Mouse (Mus musculus): ENCODE measurements around the gene Tex45. TPM values are rescaled to one million over a fixed set of nuclear protein-coding genes. Genes with fewer than 3 reads are reported as not detected.

Tex45 gene
- total RNA-seq, 2 experiments from 2014 or later, result 0.23 to 0.30 TPM

GRCm38 (mm10) chr8:3483546-3483945, 12.9 kb downstream of the Tex45 start:
- no peak for DNase-seq (ENCODE audit: extremely low spot score in 1 of 2, low spot score in 1 of 2)

DNA sequence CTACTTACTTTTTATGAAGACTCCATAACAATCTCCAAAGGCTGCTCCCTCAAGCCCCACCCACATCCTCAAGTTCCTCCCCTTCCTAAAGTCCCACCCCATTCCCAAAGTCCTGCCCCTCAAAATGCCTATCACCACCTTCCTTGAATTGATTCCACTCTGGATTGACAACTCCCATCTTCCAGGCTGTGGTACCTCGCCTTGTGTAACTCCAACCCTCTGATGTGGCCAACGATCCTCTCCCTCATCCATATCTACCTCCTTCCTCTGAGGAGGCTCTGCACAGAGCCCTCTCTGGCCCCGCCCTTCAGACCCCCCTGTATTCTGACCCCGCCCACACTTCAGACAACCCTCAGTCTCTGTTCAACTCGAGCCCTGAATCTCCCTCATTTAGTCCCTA, 14.5 kb downstream of the Tex45 start:
- no peak for DNase-seq (ENCODE audit: extremely low spot score in 1 of 2, low spot score in 1 of 2)

- DNase-seq (ENCODE audit: extremely low spot score in 1 of 2, low spot score in 1 of 2), result peak; percentile 60 to 68
These were observed 22.5 kb downstream of the Tex45 start, which contains the start of gene Zfp358 for GRCm38 (mm10) chr8:3492901-3493844. Zfp358 (plus strand) TSS chr8:3493138.

- no peak for DNase-seq (ENCODE audit: extremely low spot score in 1 of 2, low spot score in 1 of 2)
These were observed 23.2 kb downstream of the Tex45 start for GRCm38 (mm10) chr8:3493845-3494208.

GRCm38 (mm10) chr8:3495578-3496427, 25.1 kb downstream of the Tex45 start:
- DNase-seq (ENCODE audit: extremely low spot score in 1 of 2, low spot score in 1 of 2), result no peak

- DNase-seq (ENCODE audit: extremely low spot score in 1 of 2, low spot score in 1 of 2), result no peak
These were observed 25.7 kb downstream of the Tex45 start for GRCm38 (mm10) chr8:3496428-3496748.

- DNase-seq (ENCODE audit: extremely low spot score in 1 of 2, low spot score in 1 of 2), result no peak
These were observed 27.9 kb downstream of the Tex45 start for GRCm38 (mm10) chr8:3498583-3498982.

DNA sequence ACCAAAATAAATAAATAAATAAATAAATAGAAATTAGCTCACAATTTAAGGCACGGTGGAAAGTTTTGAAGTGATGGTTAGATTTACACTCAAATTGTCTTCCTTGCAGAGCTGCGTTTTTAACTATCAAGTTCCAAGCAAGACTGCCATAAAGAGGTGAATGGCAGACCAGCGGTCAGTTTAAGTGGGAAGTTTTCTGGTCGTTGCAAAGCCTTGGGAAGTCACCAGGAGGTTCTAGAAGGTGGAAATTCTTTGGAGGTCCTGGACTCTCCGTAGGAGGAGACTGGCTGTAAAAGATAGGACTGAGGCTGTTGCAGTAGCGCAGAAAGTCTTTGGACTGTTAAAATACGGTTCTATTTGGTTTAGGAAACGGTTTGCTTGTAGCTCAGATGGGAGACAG, 29.1 kb downstream of the Tex45 start:
- DNase-seq (ENCODE audit: extremely low spot score in 1 of 2, low spot score in 1 of 2), result no peak

GRCm38 (mm10) chr8:3500235-3501090, 29.8 kb downstream of the Tex45 start, which contains the start of gene Mcoln1:
Mcoln1 (plus strand) TSS chr8:3500457.
- DNase-seq (ENCODE audit: extremely low spot score in 1 of 2, low spot score in 1 of 2), result peak; percentile 92 to 95

DNA sequence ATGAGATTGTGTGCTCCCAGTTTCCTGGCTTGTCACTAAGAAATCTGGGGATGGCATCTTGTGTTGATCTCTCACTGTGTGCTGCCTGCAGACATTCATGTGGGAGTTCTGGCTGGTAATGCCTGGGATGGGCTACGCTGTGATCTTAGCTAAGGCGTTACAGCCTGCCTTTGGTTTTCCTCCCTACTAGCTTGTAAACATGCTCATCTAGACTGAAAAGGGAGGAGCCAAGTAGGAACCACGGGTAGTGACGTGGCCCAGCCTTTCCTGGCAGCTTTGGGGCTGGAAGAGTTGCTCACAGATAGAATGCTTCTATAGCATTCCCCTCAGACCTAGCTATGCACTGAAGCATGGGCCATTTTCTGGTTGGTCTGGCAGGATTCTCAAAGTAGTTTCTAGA, 31.6 kb downstream of the Tex45 start:
- DNase-seq (ENCODE audit: extremely low spot score in 1 of 2, low spot score in 1 of 2), result peak in 1 of 2 experiments; percentile 20

- DNase-seq (ENCODE audit: extremely low spot score in 1 of 2, low spot score in 1 of 2), result no peak
These were observed 37.5 kb downstream of the Tex45 start for GRCm38 (mm10) chr8:3507979-3508754.

- peak in 1 of 2 experiments; percentile 8 for DNase-seq (ENCODE audit: extremely low spot score in 1 of 2, low spot score in 1 of 2)
These were observed 44.1 kb downstream of the Tex45 start for GRCm38 (mm10) chr8:3514681-3515247.

GRCm38 (mm10) chr8:3515260-3515671, 44.6 kb downstream of the Tex45 start, which contains the start of gene Pnpla6:
Pnpla6 (plus strand) TSS chr8:3515384.
- peak; percentile 78 to 83 for DNase-seq (ENCODE audit: extremely low spot score in 1 of 2, low spot score in 1 of 2)

GRCm38 (mm10) chr8:3515771-3516417, 45.2 kb downstream of the Tex45 start:
- DNase-seq (ENCODE audit: extremely low spot score in 1 of 2, low spot score in 1 of 2), result peak; percentile 26 to 49

DNA sequence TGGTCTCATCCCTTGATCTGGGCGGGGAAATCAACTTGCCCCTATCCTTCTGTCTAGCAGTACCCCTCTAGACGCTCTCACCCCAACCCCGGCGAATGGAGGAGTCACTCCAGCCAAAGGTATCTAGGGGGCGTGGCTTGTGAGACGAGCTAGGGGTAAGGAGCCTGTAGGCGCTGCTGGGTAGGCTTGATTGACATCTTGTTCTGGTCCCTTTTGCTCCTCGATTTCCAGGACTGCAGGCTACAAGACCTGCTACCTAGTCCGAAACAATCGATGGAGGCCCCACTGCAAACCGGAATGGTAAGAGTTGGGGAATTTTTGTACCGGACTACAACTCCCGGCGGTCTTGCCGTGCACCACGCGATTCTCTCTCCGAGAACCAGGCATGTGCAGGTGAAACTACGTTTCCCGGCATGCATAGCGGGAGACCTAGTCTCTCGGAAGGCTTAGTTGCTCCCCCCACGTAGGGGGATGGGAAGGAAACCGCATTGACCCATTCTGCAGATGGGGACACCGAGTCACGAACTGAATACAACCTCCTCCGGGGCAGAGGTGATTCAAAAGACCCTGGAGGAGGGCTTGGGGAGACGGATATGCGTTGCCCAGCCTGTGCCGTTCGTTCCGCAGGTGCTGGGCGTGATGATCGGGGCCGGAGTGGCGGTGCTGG, 45.9 kb downstream of the Tex45 start:
- DNase-seq (ENCODE audit: extremely low spot score in 1 of 2, low spot score in 1 of 2), result peak; percentile 84 to 90

GRCm38 (mm10) chr8:3517117-3517495, 46.4 kb downstream of the Tex45 start:
- DNase-seq (ENCODE audit: extremely low spot score in 1 of 2, low spot score in 1 of 2), result no peak

DNA sequence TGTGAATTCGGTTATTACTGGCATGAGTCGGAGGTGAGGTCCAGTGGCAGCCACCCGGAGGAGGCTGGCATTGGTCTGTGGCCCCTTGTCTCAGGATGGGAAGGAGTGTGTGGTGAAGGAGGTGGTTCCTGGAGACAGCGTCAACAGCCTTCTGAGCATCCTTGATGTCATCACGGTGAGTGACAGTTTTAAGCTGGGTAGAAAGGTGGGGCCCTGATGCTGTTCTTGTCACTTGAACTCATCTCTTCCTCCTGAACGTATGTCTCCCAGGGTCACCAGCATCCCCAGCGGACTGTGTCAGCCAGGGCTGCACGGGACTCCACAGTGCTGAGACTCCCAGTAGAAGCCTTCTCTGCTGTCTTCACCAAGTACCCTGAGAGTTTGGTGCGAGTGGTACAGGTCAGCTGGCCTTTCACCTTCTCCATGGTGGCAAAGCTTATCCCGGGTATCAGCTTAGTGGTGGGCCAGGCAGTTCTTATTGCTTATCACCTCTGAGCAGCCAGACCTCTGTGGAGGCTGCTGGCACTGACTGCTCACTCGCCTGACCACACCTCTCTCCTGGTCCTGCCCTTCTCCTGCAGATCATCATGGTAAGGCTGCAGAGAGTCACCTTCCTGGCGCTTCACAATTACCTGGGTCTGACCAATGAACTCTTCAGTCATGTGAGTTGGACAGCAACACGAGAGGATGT, 51.5 kb downstream of the Tex45 start:
- DNase-seq (ENCODE audit: extremely low spot score in 1 of 2, low spot score in 1 of 2), result no peak

DNA sequence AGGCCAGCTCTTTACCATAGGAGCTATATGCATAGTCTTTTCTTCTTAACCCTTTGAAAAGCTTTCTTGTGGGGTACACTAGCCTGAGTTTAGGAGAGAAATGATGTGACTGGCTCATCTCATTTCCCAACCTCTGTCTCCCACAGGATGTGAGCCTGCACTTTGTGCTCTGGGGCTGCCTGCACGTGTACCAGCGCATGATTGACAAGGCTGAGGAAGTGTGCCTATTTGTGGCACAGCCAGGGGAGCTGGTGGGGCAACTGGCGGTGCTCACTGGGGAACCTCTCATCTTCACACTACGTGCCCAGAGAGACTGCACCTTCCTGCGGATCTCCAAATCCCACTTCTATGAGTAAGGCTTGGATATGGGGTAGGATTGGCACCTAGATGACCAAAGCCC, 60.2 kb downstream of the Tex45 start:
- DNase-seq (ENCODE audit: extremely low spot score in 1 of 2, low spot score in 1 of 2), result no peak

Data from layer of hippocampus, postnatal 25 days (tissue).